Mouse (Mus musculus) Patski (cell line): Measurements from ENCODE around the gene Fbln1. TPM values are rescaled to one million over a fixed set of nuclear protein-coding genes. Genes with fewer than 3 reads are reported as not detected.

Experiments
- ATAC-seq: fragments of 100-300 bp; one replicate; pipeline ENCODE4 v1.8.0; 2021
- CTCF ChIA-PET: fragments of 350-600 bp; sonication (Branson Sonifier 250); formaldehyde crosslinking; loops from one replicate; lab custom pipeline; 2022; ENCODE audit warnings: inconsistent platforms; lab: Charles Lee
- POLR2A ChIA-PET: fragments of 350-600 bp; sonication (Branson Sonifier 250); formaldehyde crosslinking; loops from one replicate; lab custom pipeline; 2022; ENCODE audit warnings: antibody characterized with exemption, inconsistent platforms; lab: Charles Lee
- DNase-seq: peaks from one replicate; pipeline ENCODE4 v3.0.0-alpha.2; 2011; ENCODE audit warnings: low read depth, low spot score
- H3K27me3 ChIP-seq: fragments of 371-371 bp; one replicate; pipeline ENCODE4 v1.5.1; 2021
- CTCF ChIP-seq: fragments of 100-300 bp; IDR thresholded peaks from one replicate; pipeline ENCODE4 v1.5.1; 2021
- in situ Hi-C: fragments of 300-500 bp; cut with MboI; formaldehyde crosslinking; loops from 3 replicates; pipeline ENCODE4 v1.11.1; 2018; ENCODE audit warnings: low pct_unique_long_range_greater_than_20kb, mixed read lengths
- polyA plus RNA-seq: library from polyadenylated mRNA; unstranded; gene quantifications from one replicate; pipeline ENCODE4 v1.2.3, GENCODE M21; 2021

Fbln1 gene
- polyA plus RNA-seq, 1 experiment from 2014 or later: 11.6 TPM

- H3K27me3 ChIP-seq: no peaks in the 10 kb centered on the region
- in situ Hi-C loops: no loop called here
- ChIA-PET POLR2A (no interaction called here), CTCF (interaction anchor here (1.4 kb wide), 1 partner anchor 301 kb away, joined by 6 read pairs; the partner anchor contains the start of gene Wnt7b)
- no peak for DNase-seq
- peak; percentile 59 for ATAC-seq
- no peak for TF ChIP-seq CTCF
Measured at GRCm38 (mm10) chr15:85282021-85282420, 76.3 kb downstream of the Fbln1 start.

- DNase-seq (no peak), ATAC-seq (no peak)
- no peaks in the 10 kb centered on the region for H3K27me3 ChIP-seq
- in situ Hi-C loops: no loop called here
- CTCF ChIA-PET: no interaction called here
- POLR2A ChIA-PET: no interaction called here
- no peak for TF ChIP-seq CTCF
Measured at GRCm38 (mm10) chr15:85284651-85285050, 78.9 kb downstream of the Fbln1 start.

GRCm38 (mm10) chr15:85294632-85295031, 88.9 kb downstream of the Fbln1 start:
- ChIA-PET CTCF (interaction anchor here (0.9 to 1.0 kb wide), 2 partner anchors 9 to 35 kb away, joined by 3 read pairs; no protein-coding TSS in a partner anchor), POLR2A (no interaction called here)
- no peak for TF ChIP-seq CTCF
- ATAC-seq: no peak
- in situ Hi-C loops: no loop called here
- no peaks in the 10 kb centered on the region for H3K27me3 ChIP-seq
- DNase-seq: no peak

GRCm38 (mm10) chr15:85295544-85295943, 89.8 kb downstream of the Fbln1 start:
- ATAC-seq (no peak), DNase-seq (no peak)
- TF ChIP-seq CTCF: no peak
- in situ Hi-C loops: no loop called here
- H3K27me3 ChIP-seq: no peaks in the 10 kb centered on the region
- POLR2A ChIA-PET: no interaction called here
- CTCF ChIA-PET: interaction anchor here (0.9 kb wide), 1 partner anchor 36 kb away, joined by 3 read pairs; no protein-coding TSS in a partner anchor

- CTCF ChIA-PET: no interaction called here
Measured at GRCm38 (mm10) chr15:85295977-85296376, 90.2 kb downstream of the Fbln1 start.

GRCm38 (mm10) chr15:85296538-85296937, 90.8 kb downstream of the Fbln1 start:
- no peaks in the 10 kb centered on the region for H3K27me3 ChIP-seq
- CTCF ChIA-PET: interaction anchor here (1.1 kb wide), 1 partner anchor 9 kb away, joined by 3 read pairs; no protein-coding TSS in a partner anchor
- no peak for TF ChIP-seq CTCF
- no peak for DNase-seq
- no peak for ATAC-seq
- in situ Hi-C loops: no loop called here
- POLR2A ChIA-PET: no interaction called here

More at GRCm38 (mm10) chr15:85295977-85296376, 90.2 kb downstream of the Fbln1 start:
- TF ChIP-seq CTCF: no peak
- DNase-seq (no peak), ATAC-seq (no peak)
- POLR2A ChIA-PET: no interaction called here
- no peaks in the 10 kb centered on the region for H3K27me3 ChIP-seq
- in situ Hi-C loops: no loop called here

- ChIA-PET POLR2A (no interaction called here), CTCF (interaction anchor here (1.2 kb wide), 1 partner anchor 32 kb away, joined by 3 read pairs; no protein-coding TSS in a partner anchor)
- TF ChIP-seq CTCF: no peak
- in situ Hi-C loops: no loop called here
- H3K27me3 ChIP-seq: no peaks in the 10 kb centered on the region
- ATAC-seq (no peak), DNase-seq (no peak)
Measured at GRCm38 (mm10) chr15:85298167-85298781, 92.5 kb downstream of the Fbln1 start.

GRCm38 (mm10) chr15:85298946-85299345, 93.2 kb downstream of the Fbln1 start:
- CTCF ChIA-PET: no interaction called here
- DNase-seq: no peak
- POLR2A ChIA-PET: no interaction called here
- H3K27me3 ChIP-seq: no peaks in the 10 kb centered on the region
- TF ChIP-seq CTCF: no peak
- in situ Hi-C loops: no loop called here
- no peak for ATAC-seq

GRCm38 (mm10) chr15:85303241-85303640, 97.5 kb downstream of the Fbln1 start:
- H3K27me3 ChIP-seq: no peaks in the 10 kb centered on the region
- DNase-seq: no peak
- ChIA-PET POLR2A (no interaction called here), CTCF (no interaction called here)
- TF ChIP-seq CTCF: no peak
- in situ Hi-C loops: no loop called here
- no peak for ATAC-seq

- no peak for DNase-seq
- no peak for ATAC-seq
- CTCF ChIA-PET: no interaction called here
- H3K27me3 ChIP-seq: no peaks in the 10 kb centered on the region
- in situ Hi-C loops: no loop called here
- TF ChIP-seq CTCF: no peak
- POLR2A ChIA-PET: no interaction called here
Measured at GRCm38 (mm10) chr15:85303976-85304375, 98.2 kb downstream of the Fbln1 start.

- POLR2A ChIA-PET: interaction anchor here (0.5 kb wide), 1 partner anchor 365 kb away, joined by 5 read pairs; no protein-coding TSS in a partner anchor
- DNase-seq: no peak
- TF ChIP-seq CTCF: no peak
- no peaks in the 10 kb centered on the region for H3K27me3 ChIP-seq
- CTCF ChIA-PET: no interaction called here
- ATAC-seq: no peak
- in situ Hi-C loops: loop anchor here (5.0 kb wide), 1 partner anchor 35 kb away; no protein-coding TSS in a partner anchor
Measured at GRCm38 (mm10) chr15:85307061-85307660, 101.4 kb downstream of the Fbln1 start.
